Mouse (Mus musculus) heart, embryonic 16.5 days (tissue): ENCODE data around the gene Rnpepl1. TPM values are rescaled to one million over a fixed set of nuclear protein-coding genes. Genes with fewer than 3 reads are reported as not detected.

ENCODE experiments used
- ATAC-seq: fragments of 200-750 bp; cut with Nextera tagmentation; replicated peaks from 2 replicates; pipeline ENCODE4 v1.8.0; 2017; ENCODE audit warnings: moderate number of reproducible peaks; ENCODE audit not compliant: insufficient read depth, low FRiP score; ENCODE audit errors: extremely low read depth
- H3K27ac ChIP-seq: fragments of 300-500 bp; sonication (generic); 2 replicates; pipeline ENCODE4 v1.5.1; 2014; ENCODE audit warnings: mild to moderate bottlenecking, low read length, control low read depth, moderate library complexity
- H3K27me3 ChIP-seq: fragments of 300-500 bp; sonication (generic); 2 replicates; pipeline ENCODE4 v1.6.1; 2014; ENCODE audit warnings: low read length, mixed read lengths; ENCODE audit not compliant: control insufficient read depth, insufficient read depth
- H3K36me3 ChIP-seq: fragments of 300-500 bp; sonication (generic); 2 replicates; pipeline ENCODE4 v1.6.1; 2014; ENCODE audit not compliant: control insufficient read depth, insufficient read depth
- H3K4me1 ChIP-seq: fragments of 300-500 bp; sonication (generic); 2 replicates; pipeline ENCODE4 v1.6.1; 2014; ENCODE audit warnings: low read length, mixed read lengths; ENCODE audit not compliant: control insufficient read depth, insufficient read depth
- H3K4me2 ChIP-seq: fragments of 300-500 bp; sonication (generic); 2 replicates; pipeline ENCODE4 v1.6.1; 2014; ENCODE audit warnings: low read depth, mild to moderate bottlenecking, control low read depth, low read length
- H3K4me3 ChIP-seq: fragments of 300-500 bp; sonication (generic); 2 replicates; pipeline ENCODE4 v1.5.1; 2014; ENCODE audit warnings: mild to moderate bottlenecking, control low read depth, low read length
- H3K9ac ChIP-seq: fragments of 300-500 bp; sonication (generic); 2 replicates; pipeline ENCODE4 v1.6.1; 2014; ENCODE audit warnings: low read length, control low read depth
- H3K9me3 ChIP-seq: fragments of 300-500 bp; sonication (generic); replicated peaks from 2 replicates; pipeline ENCODE4 v1.6.1; 2016; ENCODE audit warnings: low read length; ENCODE audit not compliant: control insufficient read depth
- WGBS: fragments of 180-500 bp; shearing (Covaris S2); extraction: QIAGEN DNeasy Blood & Tissue Kit; methylation state at CpG from one replicate; pipeline ENCODE4 v1.1.7; 2014; 5-methylcytosine and 5-hydroxymethylcytosine counted together
- polyA plus RNA-seq: library from polyadenylated mRNA; unstranded; fragments of >200 nt; fragmentation: Nextera tagmentation; extraction: Ambion mirVana; gene quantifications from 2 replicates; pipeline ENCODE4 v1.2.1, GENCODE M21; 2015

The Rnpepl1 gene
- 29.8 and 45.6 TPM in 2 replicates for polyA plus RNA-seq

DNA sequence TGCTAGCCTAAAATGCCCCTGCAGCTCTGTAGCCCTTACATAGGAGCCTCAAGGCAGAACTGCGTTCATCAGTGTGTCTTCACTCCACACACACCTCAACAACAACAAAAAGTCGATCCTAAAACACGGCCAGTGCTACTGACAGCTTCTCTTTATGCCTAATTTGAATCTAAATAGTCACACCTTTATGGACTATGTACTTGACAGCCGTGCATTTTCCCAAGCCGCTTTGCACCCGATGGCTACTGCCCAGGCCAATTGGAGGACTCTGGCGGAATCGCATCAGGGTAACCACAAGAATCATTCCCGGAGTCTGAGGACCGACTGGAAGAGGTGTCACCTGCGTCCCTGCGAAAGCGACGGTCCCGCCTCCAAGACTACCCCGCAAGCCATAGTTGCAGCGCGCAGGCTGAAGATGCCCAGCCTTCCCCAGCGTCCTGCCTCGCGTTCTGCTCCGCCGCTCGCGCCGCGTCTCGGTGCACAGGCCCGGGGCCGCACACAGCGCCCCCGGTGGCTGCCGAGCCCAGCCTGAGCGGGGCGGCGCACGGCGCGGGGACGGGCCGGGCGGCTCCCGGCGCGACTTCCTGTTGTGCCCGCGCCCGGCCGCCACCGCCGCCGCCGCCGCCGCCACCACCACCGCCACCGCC lies at the start of gene Rnpepl1:
Rnpepl1 (plus strand) TSS at position 545 of the 647 bp plus-strand sequence.
- Histone ChIP-seq H3K9ac (peak within 1 kb of the TSS; percentile 95), H3K27ac (peak within 1 kb of the TSS; percentile 91), H3K4me2 (peak within 1 kb of the TSS; percentile 87), H3K4me1 (peaks cover 29% of the 10 kb centered on the region), H3K4me3 (peak within 1 kb of the TSS; percentile 76), H3K36me3 (peaks cover 5% of the 10 kb centered on the region), H3K27me3 (no peaks in the 10 kb centered on the region), H3K9me3 (no peaks in the 10 kb centered on the region)
- WGBS: under 1% methylated on average over 57 of the region's 57 CpGs
- peak; percentile 51 for ATAC-seq

DNA sequence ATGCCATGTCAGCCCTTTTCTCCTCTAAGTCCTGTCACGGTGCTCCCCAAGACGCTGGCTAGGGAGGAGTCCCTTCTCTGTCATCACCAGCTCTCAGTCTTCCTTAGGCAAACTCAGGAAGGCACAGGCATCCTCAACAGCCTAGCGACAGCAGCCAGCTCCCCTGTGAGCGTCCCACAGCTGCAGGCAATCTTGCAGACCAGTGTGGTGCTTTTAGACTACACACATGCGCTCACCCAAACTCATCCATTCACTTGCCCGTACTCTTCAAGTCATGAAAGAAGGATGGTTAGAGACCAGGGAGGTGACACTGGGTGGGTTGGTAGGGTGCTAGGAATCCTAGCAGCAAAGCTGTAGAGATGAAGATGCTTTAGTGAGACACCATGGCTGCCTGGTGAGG lies 49.1 kb upstream of the Rnpepl1 start:
- WGBS: 72% methylated on average over 6 of the region's 6 CpGs
- H3K36me3 ChIP-seq: peaks cover 11% of the 10 kb centered on the region; the same call in 1 of the 2 replicates
- no peak overlapping the region for H3K9ac ChIP-seq
- H3K27me3 ChIP-seq: no peaks in the 10 kb centered on the region
- H3K4me1 ChIP-seq: no peaks in the 10 kb centered on the region
- no peak for ATAC-seq
- H3K4me2 ChIP-seq: no peak overlapping the region
- H3K9me3 ChIP-seq: no peaks in the 10 kb centered on the region
- no peak overlapping the region for H3K4me3 ChIP-seq
- no peak overlapping the region for H3K27ac ChIP-seq

- Histone ChIP-seq H3K4me2 (no peak overlapping the region), H3K9me3 (no peaks in the 10 kb centered on the region), H3K27ac (no peak overlapping the region), H3K4me3 (no peak overlapping the region), H3K9ac (no peak overlapping the region), H3K36me3 (peaks cover 2% of the 10 kb centered on the region; the same call in 1 of the 2 replicates), H3K27me3 (no peaks in the 10 kb centered on the region), H3K4me1 (no peaks in the 10 kb centered on the region)
- 85% methylated on average over 4 of the region's 4 CpGs for WGBS
- no peak for ATAC-seq
Measured at GRCm38 (mm10) chr1:92863268-92863667, 47.3 kb upstream of the Rnpepl1 start.

DNA sequence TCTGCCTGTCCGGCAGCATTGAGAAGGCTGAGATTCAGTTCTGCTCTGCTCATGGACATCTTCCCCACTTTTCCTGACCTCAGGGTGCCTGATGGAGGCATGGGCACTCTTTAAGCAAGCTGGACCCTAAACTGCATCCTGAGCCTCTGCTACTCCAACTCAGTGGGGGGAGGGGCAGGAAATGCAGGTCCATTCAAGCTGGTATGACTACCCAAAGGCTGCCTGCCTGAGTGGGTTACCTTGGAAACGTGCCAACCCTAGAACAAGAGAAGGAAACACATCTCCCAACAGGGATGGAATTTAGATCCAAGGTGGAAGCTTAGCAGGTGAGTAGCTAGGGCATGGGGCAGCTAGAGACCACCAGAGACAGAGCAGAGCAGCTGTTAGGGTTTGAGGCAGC lies 44.4 kb upstream of the Rnpepl1 start:
- 59% methylated on average over 2 of the region's 2 CpGs for WGBS
- Histone ChIP-seq H3K27ac (no peak overlapping the region), H3K36me3 (no peaks in the 10 kb centered on the region), H3K27me3 (no peaks in the 10 kb centered on the region), H3K9ac (no peak overlapping the region), H3K9me3 (no peaks in the 10 kb centered on the region), H3K4me3 (no peak overlapping the region), H3K4me2 (no peak overlapping the region), H3K4me1 (no peaks in the 10 kb centered on the region)
- no peak for ATAC-seq

- Histone ChIP-seq H3K4me1 (no peaks in the 10 kb centered on the region), H3K4me2 (no peak overlapping the region), H3K27me3 (no peaks in the 10 kb centered on the region), H3K4me3 (no peak overlapping the region), H3K36me3 (no peaks in the 10 kb centered on the region), H3K9ac (no peak overlapping the region), H3K9me3 (no peaks in the 10 kb centered on the region), H3K27ac (no peak overlapping the region)
- WGBS: 70% methylated on average over 2 of the region's 2 CpGs
- ATAC-seq: no peak
Measured at GRCm38 (mm10) chr1:92869985-92870384, 40.6 kb upstream of the Rnpepl1 start.

- no peak for ATAC-seq
- H3K36me3 ChIP-seq: no peaks in the 10 kb centered on the region
- no peaks in the 10 kb centered on the region for H3K9me3 ChIP-seq
- no peaks in the 10 kb centered on the region for H3K4me1 ChIP-seq
- no peak overlapping the region for H3K4me2 ChIP-seq
- H3K27me3 ChIP-seq: 0 out of 2 replicates have a peak, but pooled peaks cover 2% of the 10 kb centered on the region
- no peak overlapping the region for H3K4me3 ChIP-seq
- H3K9ac ChIP-seq: no peak overlapping the region
- WGBS: 76% methylated on average over 7 of the region's 7 CpGs
- no peak overlapping the region for H3K27ac ChIP-seq
Measured at GRCm38 (mm10) chr1:92872666-92873065, 37.9 kb upstream of the Rnpepl1 start.

DNA sequence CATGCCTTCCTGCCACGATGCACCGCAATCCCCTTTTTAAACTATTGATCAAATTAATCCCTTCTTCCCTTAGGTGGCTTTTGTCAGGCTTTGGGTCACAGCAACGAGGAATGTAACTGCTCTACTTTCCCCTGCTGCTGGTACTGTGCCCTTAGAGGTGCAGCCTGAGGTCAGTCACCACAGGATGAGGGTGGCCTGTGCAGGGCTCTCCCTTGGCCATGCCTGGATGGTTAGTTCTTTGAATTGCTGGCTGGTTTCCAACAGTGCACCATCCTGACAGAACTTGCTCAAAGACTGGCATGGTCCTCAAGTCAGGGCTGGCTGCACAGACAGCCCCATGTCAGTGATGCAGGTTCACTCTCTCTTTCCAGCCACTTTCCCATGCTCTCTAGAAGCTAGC lies 36.6 kb upstream of the Rnpepl1 start:
- Histone ChIP-seq H3K36me3 (no peaks in the 10 kb centered on the region), H3K4me1 (no peaks in the 10 kb centered on the region), H3K27me3 (0 out of 2 replicates have a peak, but pooled peaks cover 2% of the 10 kb centered on the region), H3K9ac (no peak overlapping the region), H3K9me3 (no peaks in the 10 kb centered on the region), H3K27ac (no peak overlapping the region), H3K4me2 (no peak overlapping the region), H3K4me3 (no peak overlapping the region)
- ATAC-seq: no peak
- 83% methylated on average over 3 of the region's 3 CpGs for WGBS

DNA sequence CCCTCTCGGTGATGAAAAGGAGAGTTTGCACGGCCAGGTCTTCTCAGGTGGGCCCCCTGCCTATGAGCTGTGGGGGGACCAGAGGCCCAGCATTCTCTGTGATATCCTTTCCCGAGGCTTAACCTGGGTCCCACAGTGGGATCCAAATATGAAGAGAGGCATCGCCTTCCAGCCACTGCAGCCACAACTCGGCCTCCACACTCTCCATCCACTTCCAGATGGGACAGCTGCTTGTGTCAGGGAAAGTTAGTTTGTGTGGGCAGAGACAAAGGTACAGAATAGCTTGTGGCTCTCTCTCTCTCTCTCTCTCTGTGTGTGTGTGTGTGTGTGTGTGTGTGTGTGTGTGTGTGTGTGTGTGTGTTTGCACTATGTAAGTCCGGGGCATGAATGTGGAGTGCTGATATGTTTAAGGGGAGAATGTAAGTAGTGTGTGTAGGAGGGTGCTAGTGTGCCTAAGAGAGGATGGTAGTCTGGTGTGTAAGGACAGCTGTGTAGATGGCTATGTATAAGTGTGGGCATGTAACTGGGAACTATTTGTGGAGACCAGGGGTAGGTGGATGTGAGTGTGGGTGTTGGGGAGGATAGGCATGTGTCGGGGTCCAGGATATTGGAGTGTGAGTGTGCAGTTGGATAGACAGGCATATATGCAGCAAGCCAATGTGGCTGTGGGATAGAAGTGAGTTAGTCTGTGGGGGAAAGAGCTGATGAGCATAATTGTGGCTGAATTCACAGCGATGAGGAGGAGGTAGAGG lies 35.0 kb upstream of the Rnpepl1 start:
- no peak overlapping the region for H3K9ac ChIP-seq
- H3K27me3 ChIP-seq: 0 out of 2 replicates have a peak, but pooled peaks cover 2% of the 10 kb centered on the region
- WGBS: 71% methylated on average over 8 of the region's 8 CpGs
- no peaks in the 10 kb centered on the region for H3K9me3 ChIP-seq
- H3K27ac ChIP-seq: no peak overlapping the region
- H3K36me3 ChIP-seq: no peaks in the 10 kb centered on the region
- H3K4me2 ChIP-seq: no peak overlapping the region
- H3K4me1 ChIP-seq: no peaks in the 10 kb centered on the region
- no peak overlapping the region for H3K4me3 ChIP-seq
- ATAC-seq: no peak

GRCm38 (mm10) chr1:92877431-92877978 lies 33.1 kb upstream of the Rnpepl1 start:
- Histone ChIP-seq H3K4me3 (no peak overlapping the region), H3K9ac (no peak overlapping the region), H3K27ac (no peak overlapping the region), H3K36me3 (no peaks in the 10 kb centered on the region), H3K9me3 (no peaks in the 10 kb centered on the region), H3K4me1 (no peaks in the 10 kb centered on the region; the same call in 1 of the 2 replicates), H3K27me3 (0 out of 2 replicates have a peak, but pooled peaks cover 2% of the 10 kb centered on the region), H3K4me2 (no peak overlapping the region)
- ATAC-seq: no peak
- WGBS: 58% methylated on average over 12 of the region's 12 CpGs
